Mouse (Mus musculus) thymus, postnatal 10 days (tissue): ENCODE measurements around the gene Sema5a.
"Not testable (repeated sequence)": the region's sequence is repeated elsewhere in the genome, so short reads cannot be mapped to it uniquely, and the experiment has no call there.

Source experiments
- DNase-seq, 2 experiments: peaks; one replicate each; pipeline ENCODE4 v3.0.0; 2021; ENCODE audit warnings: low spot score in 2 of 2

The Sema5a gene

DNA sequence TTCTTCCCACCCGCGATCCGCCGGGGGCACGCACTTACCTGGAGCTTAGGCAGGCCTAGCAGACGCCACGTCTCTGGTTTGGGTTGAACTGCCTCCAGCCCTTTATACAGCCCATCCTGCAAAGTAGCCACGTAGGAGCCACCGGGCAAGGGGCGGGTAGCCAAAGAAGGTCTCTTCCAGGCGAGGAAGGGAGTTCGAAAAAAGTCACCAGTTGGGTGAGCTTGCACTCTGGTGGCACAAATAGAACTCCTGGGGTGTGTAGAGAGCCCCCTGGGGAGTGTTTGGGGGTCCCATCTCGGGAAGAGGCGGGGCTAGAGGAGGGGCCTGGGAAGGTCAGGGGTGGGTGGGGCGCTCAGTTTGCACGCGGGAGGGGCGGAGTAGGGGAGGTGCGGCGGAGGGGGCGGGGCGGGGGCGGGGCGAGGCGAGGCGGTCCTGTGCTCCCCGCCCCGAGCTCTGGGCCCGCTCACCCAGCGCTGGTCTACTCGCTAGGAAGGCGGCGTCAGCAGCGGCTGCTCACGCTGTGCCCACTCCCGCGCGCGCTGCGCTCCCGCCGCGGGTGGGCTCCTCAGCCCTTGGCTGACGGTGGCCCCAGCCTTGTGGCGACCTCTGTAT, at the start of gene Sema5a:
Gene Sema5a, plus strand, starts transcription at position 467 of the 612 bp plus-strand sequence.
- DNase-seq: no peak

DNA sequence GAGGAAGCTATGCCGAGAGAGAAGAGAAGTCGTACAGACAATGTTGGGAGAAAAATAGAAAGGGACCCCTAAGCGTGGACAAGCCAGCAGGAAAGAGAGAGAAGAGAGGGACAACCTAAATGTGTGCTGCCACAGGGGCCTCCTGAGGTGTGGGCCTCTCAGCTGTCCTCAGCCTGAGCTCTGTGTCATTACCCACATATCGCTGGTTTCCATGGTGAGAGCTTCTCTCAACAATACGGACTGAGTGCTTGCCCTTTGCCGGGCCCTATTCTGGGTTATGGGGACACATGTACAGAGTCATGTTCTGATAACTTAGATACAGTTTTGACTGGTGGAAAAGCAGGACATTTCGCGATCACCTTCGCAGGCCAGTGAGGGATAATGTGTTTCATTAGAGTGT, 46.5 kb upstream of the Sema5a start:
- no peak for DNase-seq

DNA sequence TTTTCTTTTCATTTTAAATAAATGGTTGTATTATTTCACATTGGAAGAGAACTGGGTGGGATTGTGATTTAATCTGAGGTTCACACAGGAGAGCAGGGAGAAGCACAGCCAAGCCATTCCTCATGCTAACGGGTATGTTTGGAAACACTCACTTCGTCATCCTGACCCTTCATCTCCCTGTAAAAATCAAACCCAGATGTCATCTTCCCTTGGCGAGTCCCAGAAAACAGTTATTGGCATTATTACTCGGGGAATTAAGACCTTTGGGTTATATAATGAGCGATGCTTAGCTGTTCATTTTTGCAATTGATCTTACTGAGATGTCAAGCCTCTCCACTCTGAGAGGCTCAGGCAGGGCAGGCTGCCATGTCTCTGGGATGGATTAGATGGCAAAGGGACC, 46.0 kb upstream of the Sema5a start:
- no peak for DNase-seq

DNA sequence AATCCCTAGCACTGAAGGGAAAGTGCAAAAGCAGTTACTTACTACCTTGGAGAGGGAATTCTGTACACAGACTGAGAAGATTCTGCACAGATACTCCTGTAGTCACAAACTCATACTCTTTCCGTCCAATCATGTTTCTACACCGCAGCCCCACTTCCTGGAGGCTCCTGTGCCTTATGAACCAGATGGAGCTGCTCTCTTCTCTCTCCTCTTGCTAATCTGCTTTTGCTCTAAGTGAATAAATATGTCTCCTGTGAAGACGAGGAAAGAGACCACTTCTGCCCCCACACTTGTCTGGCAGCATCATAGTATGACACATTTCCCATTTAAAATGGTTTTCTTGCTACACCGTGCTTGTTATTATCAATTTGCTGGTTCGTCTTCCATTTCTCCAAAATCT, 41.4 kb upstream of the Sema5a start:
- DNase-seq: no peak

DNA sequence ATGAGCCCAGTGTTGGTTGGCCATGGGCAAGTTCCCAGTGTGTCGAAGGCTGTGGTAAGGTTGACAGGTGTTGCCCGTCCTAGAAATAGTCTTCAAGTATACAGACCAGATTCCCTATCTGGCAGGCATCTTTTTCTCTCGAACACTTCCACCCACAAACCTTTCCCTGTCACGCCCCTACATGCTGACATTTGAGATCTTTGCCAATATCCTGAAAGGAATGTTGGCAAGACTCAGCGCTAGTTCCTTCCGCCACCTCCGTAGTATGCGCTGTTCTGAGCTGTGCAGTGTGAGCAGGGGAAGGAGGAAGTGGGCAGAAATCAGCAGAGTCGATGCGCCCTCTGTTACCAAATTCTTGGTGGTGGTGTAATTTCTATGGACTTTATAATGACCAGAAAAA, 39.7 kb upstream of the Sema5a start:
- no peak for DNase-seq

DNA sequence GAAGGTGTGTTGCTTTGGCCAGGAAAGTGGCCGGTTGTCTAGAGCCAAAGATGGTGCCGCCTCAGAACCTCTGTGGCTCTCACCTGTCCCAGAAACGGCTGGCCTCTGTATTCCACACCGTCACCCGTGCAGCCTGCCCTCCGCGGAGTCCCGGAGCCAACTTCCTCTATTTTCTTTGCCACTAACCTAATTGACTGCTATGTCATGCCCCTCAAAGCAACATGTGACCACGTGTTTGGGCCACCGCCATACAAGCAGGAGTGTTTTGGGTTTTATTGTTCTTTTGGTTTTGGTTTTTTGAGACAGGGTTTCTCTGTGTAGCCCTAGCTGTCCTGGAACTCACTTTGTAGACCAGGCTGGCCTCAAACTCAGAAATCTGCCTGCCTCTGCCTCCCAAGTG, 29.9 kb upstream of the Sema5a start:
- DNase-seq: not testable (repeated sequence)

DNA sequence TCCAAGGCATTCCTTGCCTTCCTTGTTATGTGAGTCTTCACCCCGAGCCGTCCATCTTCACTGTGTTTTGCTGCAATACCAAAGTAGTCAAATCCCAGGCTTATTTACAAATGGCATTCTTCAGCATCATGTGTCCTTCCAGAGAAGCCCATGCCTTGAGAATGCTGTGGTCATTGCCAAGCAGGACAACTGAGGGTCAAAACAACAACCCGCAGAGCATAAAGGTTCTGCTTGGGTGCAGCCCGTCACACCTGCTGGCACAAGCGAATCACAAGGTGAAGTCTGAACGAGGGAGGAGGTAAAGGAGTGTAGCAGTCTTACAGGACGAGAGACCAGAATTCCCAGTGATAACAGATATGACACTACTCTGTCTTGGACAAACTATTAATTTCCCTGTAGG, 21.6 kb upstream of the Sema5a start:
- no peak for DNase-seq

DNA sequence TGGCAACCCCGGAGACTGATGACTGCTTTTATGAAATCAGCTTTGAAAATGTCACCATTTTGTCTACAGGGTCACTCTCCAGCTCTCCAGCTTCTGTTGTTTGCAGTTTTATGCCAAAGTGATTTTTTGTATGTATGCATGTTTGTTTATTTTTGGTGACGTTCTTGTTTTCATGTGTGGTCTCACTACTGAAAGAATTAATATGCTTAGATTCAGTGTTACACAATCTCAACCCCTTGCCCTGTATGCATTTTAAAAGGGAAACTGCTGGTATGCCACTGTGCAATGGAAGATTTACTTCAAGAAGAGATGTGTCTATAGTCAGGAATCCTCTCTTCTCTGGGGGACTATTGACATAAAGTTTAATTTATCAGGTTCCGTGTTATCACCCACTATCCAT, 19.2 kb upstream of the Sema5a start:
- no peak for DNase-seq

DNA sequence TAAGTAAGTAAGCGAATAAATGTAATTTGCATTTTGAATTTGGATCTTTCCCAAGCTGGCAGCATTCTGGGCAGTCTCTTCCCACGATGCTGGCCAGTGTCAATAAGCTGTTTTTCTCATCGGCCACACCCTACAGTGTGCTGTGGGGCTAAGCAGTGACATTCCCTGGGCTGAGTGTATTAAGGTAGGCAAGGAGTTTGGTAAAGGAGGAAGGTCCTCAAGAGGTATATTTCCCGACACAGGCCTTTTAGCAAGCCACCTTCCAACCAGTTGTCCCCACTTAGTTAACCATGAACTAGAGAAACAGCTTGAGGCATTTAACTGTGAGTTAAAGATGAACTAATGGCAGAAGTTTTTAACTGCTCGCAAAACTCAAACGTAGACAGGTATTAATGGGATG, 18.2 kb upstream of the Sema5a start:
- no peak for DNase-seq

DNA sequence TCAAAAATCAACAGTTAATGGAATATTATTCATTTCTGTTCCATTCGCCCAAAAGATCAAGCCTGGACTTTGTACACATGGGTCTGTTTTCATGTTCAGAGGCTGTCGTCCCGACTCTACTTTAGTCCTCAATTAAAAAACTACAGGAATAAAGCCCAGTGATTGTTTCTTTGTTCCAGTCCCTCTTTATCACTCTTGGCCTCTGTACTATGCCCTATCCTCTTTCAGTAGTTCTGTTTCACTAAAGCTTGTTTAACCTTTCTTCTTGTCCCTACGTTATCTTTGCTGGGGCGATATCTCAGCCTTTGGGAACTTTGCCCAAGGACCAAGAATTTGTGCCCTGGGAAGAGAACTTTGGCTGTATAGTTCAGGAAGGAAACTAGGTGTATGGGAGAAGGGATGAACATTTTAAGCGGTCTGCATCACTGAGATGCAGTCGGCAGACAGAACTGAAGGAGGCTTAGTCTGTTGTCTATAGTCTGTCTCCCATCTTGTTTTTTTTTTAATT, 17.7 kb upstream of the Sema5a start:
- DNase-seq: no peak

DNA sequence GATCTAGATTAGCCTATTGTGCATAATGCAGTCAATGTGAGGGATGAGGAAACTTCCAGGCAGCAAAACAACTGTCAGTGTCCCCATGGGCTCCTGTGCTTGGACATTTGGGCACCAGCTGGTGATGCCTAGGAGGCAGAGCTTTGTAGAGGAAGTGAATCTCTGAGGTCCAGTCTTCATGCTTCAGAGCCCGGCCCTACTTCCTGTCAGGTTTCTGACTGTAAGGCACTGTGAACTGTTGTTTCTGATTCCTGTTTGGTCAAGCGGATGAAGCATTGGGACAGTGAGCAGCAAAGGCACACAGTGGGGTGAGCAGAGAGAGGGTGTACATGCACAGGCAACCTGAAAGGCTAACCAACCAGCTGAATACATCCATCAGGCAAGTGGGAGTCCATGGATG, 14.5 kb upstream of the Sema5a start:
- DNase-seq: no peak

DNA sequence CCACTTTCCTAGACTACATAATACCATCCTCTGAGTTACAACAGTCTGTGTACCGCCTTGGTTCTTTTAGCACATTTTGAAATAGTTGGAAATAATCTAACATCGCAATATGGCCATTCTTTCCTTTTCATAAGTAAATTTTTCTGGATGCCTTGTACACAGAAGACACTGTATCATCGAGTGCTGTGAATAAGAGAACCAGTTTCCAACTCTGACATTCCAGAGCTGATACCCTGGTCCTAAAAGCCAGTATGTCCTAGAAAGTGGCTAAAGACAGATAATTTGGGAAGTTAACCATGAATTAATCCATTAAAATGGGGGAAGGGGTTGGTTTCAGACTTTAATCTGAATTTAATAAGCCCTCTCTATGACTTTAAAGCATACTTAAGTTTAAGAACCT, 12.4 kb upstream of the Sema5a start:
- DNase-seq: no peak

DNA sequence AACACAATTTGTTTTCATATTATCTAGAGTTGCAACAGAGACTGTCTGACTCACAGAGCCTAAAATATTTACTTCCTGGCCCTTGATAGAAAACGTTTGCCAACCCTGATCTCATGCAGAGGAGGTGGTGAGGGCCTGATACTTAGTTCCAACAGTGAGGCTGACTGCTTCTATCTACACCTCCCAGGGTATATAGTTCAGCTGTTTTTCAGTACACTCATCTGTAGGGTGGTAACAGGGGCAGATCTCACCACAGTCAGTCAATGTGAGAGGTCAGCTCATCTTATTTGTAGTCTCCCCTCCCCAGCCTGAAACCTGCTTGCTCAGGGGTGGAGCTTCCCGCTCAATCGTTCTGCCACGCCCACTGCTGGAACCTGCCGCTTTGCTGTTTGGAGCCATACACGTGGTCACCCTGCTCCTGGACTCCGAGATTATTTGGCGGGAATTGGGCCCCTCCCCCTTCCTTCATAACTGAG, 11.9 kb upstream of the Sema5a start:
- DNase-seq: not testable (repeated sequence)

DNA sequence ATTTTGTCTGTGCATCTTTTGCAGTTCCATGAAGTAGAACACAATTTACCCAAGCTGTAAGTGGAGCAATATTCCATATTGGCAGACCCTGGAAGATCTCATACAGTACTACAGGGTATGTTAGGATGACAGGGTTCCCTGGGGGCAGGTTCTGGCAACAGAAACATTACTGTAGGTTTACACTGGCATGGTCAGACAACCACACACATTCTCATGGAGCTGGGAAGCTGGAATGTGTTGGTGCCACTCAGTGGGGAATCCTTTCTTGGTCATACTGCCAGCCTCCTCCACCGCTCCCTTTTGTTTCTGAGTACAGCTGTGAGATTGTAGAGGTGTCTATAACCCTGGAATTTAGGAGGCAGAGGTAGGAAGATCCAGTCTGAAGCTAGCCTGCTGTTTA, 11.2 kb upstream of the Sema5a start:
- no peak for DNase-seq

DNA sequence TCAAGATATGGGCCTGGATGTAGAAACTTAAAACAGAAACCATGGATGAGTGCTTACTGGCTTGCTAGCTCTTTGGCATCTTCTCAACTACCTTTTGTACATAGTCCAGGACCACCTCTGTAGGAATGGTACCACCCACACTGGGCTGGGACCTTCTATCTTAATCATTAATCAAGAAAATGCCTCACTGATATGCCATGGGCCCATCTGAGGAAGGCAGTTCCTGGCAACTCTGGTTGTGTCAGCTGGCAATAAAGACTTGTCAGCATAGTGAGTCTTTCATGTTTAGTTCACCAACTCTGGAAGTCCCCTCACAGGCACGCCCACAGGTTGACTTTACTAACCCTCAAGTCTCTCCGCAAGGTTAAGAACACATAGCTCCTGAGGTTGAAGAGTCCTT, 5.5 kb upstream of the Sema5a start:
- no peak for DNase-seq

DNA sequence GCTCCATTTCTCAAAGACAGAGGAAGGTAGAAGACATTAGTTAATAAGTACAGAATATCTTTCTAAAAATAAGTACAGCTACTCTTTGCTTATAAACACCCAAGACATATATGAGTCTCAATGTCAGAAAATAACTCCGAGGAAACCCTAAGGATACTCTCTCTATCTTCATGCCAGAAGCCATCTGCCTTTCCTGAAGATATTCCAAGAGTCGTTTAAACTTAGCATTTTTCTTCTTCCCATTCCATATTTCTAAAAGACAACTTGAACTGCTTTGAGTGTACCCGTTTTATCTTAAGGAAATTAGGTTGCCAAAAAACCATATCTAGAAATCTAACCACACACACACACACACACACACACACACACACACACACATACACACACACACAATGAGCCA, 4.5 kb upstream of the Sema5a start:
- DNase-seq: no peak

DNA sequence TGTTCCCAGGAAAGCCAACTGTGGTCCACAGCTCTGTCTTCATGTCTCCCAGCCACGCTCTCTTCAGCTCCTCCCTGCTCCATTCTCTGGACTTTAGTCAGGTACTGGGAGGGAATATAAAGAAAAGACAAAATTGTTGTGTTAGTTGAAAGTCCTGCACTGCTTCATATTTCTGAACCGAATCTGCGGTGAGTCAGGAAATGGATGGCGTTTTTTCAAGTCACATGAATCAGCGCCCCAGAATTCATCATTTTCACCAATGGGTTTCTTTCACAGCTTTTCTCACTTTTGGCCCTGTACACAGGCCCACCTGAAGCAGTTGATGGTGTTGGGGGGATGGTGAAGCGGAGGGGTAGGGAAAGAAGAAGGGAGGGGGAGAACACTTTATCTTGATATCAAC, 2.9 kb upstream of the Sema5a start:
- no peak for DNase-seq

DNA sequence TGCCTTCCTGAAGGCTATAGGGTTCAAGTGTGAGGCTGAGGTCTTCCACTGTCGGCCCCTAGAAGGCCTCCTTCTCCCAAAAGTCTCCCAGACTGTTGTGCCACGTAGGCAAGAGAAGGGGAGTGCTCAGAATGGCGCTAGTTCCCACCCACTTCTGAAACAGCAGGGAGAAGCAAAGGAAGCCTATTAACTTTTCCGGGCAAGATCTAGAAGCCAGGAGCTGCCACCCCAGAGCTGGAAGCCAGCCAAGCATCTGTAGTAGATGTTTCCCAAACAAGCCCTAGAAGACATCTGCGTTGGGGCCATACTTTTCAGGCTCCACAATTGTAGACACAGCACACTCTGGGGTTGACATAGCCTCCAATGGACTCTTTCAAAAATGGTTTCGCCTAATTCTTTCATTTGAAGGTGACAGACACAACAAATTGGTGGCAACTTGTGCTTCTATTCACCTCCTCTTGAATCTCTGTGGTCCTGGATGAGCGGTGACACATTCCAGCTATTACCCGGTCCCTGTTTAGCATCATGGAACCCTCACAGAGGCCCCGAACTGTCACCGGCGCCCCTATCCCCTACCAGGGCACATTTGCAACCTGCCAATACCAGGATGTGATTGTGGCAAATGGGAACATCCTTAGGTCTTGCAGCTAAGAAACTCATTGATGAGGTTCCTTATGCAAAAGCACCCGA, 1.4 kb upstream of the Sema5a start:
- DNase-seq: no peak

DNA sequence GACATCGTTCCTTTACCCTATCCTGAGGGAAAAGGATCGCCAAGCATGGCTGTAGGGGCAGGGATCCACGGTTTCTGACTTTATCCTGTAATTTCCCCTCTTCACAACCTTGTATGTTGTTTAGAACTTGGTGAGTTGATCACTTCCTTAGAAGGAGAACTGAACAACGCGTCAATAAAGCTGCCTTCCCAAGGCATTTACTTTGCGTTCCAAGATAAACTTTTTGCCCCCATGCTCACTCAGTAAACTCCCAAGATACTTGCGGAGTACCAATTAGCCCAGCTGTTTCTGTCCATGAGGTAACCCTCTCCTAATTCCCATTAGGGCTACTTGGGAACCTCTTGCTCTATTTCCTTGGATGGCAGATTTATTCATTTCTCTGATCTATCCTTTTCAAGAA, 786 bp upstream of the Sema5a start:
- DNase-seq: no peak

DNA sequence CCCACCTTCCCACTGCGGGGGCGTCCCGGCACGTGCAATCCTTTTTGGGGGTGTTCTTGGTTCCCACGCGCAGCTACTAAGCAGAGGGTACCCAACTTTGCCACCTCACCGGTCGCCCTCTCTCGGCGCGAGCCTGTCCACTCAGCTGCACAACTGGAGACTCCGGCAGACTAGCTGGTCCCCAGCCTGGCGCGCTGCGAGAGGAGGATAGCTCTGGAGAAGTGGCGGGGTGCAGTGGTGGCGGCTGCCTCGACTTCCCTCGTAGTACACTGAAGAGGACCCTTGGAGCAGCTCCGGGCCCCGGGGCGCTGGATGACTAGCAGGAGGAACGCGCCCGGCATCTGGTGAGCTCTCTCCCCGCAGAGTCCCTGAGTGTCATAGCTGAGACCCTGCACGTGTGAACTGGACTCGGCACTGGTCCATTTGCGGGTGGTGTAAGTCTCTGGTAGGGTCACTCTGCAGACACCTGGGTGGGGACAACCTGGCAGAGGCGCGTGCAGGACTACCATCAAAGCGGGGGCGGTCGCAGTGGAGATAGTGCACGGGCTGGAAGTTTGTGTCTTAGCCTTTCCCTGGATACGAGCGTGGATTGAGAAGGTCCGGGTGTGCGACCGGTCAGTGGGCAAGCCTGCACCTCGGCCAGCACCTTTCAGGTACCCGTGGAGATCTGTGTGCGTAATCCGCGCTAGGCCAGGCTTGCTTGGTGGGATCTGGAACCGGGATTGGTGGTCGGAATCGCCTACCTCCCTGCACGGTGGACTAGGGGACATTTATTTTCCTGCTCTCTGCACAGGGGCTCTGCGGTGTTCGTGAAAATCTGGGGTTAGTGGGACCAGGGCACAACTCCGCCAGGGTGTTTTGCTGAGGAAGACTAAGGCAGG, 586 bp downstream of the Sema5a start:
- no peak for DNase-seq

DNA sequence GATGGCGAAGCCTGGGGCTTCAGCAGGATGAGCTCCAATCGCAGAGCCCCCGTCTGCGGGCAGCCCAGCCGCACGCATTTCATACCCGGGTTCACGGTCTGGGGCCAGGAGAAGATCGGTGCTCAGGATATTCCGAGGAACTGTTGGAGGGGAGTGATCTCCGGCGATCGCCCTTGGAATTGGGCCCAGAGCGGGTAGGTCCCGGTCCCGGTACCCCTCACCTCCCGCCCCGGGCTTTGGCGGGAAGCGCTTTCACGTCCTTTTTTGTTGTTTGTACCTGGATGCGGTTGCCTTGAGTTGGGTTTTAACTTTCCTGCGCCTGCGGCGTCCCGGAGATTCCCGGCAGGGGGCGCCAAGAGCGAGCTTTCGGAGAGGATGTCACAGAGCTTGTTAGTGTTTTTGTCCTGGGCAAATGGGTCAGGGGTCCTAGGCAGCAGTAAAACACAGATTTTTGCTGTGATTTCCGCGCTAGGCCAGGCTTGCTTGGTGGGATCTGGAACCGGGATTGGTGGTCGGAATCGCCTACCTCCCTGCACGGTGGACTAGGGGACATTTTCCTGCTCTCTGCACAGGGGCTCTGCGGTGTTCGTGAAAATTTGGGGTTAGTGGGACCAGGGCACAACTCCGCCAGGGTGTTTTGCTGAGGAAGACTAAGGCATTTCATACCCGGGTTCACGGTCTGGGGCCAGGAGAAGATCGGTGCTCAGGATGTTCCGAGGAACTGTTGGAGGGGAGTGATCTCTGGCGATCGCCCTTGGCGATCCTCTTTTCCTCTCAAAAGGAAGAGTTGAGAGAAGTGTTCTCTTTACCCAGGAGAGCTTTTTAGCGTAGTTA, 1.4 kb downstream of the Sema5a start:
- DNase-seq: peak in 1 of 2 experiments; percentile 29

DNA sequence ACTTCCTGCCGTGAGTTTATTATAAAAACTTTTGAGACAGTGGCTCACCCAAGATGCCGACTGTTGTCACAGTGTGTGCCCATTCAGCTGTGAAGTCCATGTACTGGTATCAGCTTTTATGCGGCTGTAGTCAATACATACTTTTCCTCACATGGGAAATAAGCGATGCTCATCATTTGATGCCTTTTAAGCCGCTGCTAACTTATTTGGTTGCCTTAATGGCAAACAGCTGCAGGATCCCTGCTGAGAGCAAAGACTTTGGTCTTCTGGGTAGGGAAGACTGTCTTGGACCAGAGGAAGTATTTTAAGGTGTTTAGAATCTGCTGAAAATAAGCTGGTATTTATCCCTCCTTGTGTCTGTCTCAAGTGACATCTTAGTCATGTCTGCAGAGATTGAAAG, 2.7 kb downstream of the Sema5a start:
- no peak for DNase-seq
